Mouse (Mus musculus) hindbrain, embryonic 14.5 days (tissue): Measurements from ENCODE around the gene St3gal3. TPM values are rescaled to one million over a fixed set of nuclear protein-coding genes. Genes with fewer than 3 reads are reported as not detected.
A peak's percentile ranks its signal among the peaks of the same experiment; 100 is the strongest.

ENCODE experiments used
- ATAC-seq: fragments of 200-750 bp; cut with Nextera tagmentation; 2 replicates; pipeline ENCODE4 v1.8.0; 2017; ENCODE audit warnings: moderate number of reproducible peaks, mild to moderate bottlenecking, moderate TSS enrichment, moderate library complexity; ENCODE audit not compliant: low FRiP score
- DNase-seq: peaks from one replicate; pipeline ENCODE4 v3.0.0-alpha.2; 2015; ENCODE audit warnings: low spot score
- H3K27ac ChIP-seq: fragments of 300-500 bp; sonication (generic); 2 replicates; pipeline ENCODE4 v1.5.1; 2014; ENCODE audit warnings: mild to moderate bottlenecking, moderate library complexity
- H3K27me3 ChIP-seq: fragments of 300-500 bp; sonication (generic); 2 replicates; pipeline ENCODE4 v1.6.1; 2014; ENCODE audit warnings: mild to moderate bottlenecking, low read length, mixed read lengths; ENCODE audit not compliant: control insufficient read depth, insufficient read depth
- H3K36me3 ChIP-seq: fragments of 300-500 bp; sonication (generic); replicated peaks from 2 replicates; pipeline ENCODE4 v1.6.1; 2014; ENCODE audit not compliant: control insufficient read depth, insufficient read depth
- H3K4me1 ChIP-seq: fragments of 300-500 bp; sonication (generic); replicated peaks from 2 replicates; pipeline ENCODE4 v1.6.1; 2014; ENCODE audit warnings: antibody characterized with exemption, low read length, mixed read lengths; ENCODE audit not compliant: control insufficient read depth, insufficient read depth
- H3K4me2 ChIP-seq: fragments of 300-500 bp; sonication (generic); replicated peaks from 2 replicates; pipeline ENCODE4 v1.6.1; 2014; ENCODE audit warnings: mild to moderate bottlenecking, moderate library complexity
- H3K4me3 ChIP-seq: fragments of 300-500 bp; sonication (generic); replicated peaks from 2 replicates; pipeline ENCODE4 v1.5.1; 2014; ENCODE audit warnings: mild to moderate bottlenecking, low read length
- H3K9ac ChIP-seq: fragments of 300-500 bp; sonication (generic); 2 replicates; pipeline ENCODE4 v1.6.1; 2014
- H3K9me3 ChIP-seq: fragments of 300-500 bp; sonication (generic); 2 replicates; pipeline ENCODE4 v1.6.1; 2016; ENCODE audit warnings: low read length; ENCODE audit not compliant: control insufficient read depth
- WGBS: fragments of 180-500 bp; shearing (Covaris S2); extraction: QIAGEN DNeasy Blood & Tissue Kit; methylation state at CpG from one replicate; pipeline ENCODE4 v1.1.7; 2014; 5-methylcytosine and 5-hydroxymethylcytosine counted together
- polyA plus RNA-seq: library from polyadenylated mRNA; unstranded; fragments of >200 nt; fragmentation: Nextera tagmentation; extraction: Ambion mirVana; gene quantifications from 2 replicates; pipeline ENCODE4 v1.2.1, GENCODE M21; 2014

St3gal3 gene
- polyA plus RNA-seq, 1 experiment from 2014 or later: 11.5 TPM

DNA sequence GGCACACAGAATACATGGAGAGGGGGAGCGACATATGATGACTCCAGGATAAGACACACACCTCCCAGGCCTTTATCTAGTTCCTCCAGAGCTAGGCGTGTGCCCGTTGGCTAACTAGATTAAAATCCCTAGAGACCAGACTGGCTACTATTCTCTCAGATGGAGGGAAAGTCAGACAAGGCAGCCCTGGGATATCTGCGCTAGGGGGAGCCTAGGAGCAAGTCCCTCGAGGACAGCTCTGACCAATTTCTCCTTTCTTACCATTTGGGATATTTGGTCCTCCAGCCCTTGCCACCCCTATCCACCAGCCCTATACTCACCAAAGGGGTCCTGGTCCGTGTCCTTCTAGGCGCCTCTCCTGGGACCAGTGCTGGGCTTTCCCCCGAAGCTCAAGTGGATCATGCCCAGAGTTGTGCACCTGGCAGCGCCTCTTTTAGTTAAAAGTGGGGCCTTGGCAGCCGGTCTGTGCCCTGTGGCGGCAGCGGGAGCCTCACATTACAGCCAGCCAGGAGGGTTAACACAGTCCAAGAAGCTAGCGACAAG lies 205.9 kb downstream of the St3gal3 start:
- Histone ChIP-seq H3K9ac (no peak overlapping the region), H3K27ac (no peak overlapping the region), H3K4me3 (peak overlapping the region; percentile 13), H3K4me1 (peaks cover 16% of the 10 kb centered on the region; the same call in 1 of the 2 replicates), H3K27me3 (peaks cover 62% of the 10 kb centered on the region), H3K36me3 (peaks cover 3% of the 10 kb centered on the region; the same call in 1 of the 2 replicates), H3K4me2 (peak overlapping the region; percentile 51), H3K9me3 (no peaks in the 10 kb centered on the region)
- ATAC-seq (no peak), DNase-seq (peak; percentile 52)
- WGBS: 2% methylated on average over 13 of the region's 13 CpGs

DNA sequence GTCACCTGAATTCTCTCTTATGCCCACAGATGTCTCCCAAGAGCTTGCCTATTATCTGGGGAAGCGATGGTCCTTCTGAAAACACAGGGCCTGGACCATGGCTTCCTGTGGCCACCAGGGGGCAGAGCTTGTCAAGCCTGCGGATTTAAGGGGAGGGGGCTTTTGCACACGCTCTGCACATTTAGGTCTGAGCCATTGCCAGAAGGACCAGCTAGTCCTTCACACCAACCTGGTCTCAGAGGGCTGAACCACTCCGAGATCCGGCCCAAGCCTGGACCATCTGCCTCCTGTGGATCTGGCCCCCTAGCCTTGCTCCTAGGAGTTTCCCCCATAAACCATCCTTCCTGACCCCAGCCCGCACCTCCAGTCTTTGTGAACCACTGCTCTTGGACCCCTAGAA lies 206.5 kb downstream of the St3gal3 start:
- WGBS: 14% methylated on average over 6 of the region's 6 CpGs
- DNase-seq (peak; percentile 83), ATAC-seq (no peak)
- no peak overlapping the region for H3K9ac ChIP-seq
- peaks cover 16% of the 10 kb centered on the region; the same call in 1 of the 2 replicates for H3K4me1 ChIP-seq
- H3K36me3 ChIP-seq: peaks cover 3% of the 10 kb centered on the region; the same call in 1 of the 2 replicates
- H3K27me3 ChIP-seq: peaks cover 62% of the 10 kb centered on the region
- no peak overlapping the region for H3K4me2 ChIP-seq
- no peaks in the 10 kb centered on the region for H3K9me3 ChIP-seq
- H3K4me3 ChIP-seq: no peak overlapping the region
- no peak overlapping the region for H3K27ac ChIP-seq

DNA sequence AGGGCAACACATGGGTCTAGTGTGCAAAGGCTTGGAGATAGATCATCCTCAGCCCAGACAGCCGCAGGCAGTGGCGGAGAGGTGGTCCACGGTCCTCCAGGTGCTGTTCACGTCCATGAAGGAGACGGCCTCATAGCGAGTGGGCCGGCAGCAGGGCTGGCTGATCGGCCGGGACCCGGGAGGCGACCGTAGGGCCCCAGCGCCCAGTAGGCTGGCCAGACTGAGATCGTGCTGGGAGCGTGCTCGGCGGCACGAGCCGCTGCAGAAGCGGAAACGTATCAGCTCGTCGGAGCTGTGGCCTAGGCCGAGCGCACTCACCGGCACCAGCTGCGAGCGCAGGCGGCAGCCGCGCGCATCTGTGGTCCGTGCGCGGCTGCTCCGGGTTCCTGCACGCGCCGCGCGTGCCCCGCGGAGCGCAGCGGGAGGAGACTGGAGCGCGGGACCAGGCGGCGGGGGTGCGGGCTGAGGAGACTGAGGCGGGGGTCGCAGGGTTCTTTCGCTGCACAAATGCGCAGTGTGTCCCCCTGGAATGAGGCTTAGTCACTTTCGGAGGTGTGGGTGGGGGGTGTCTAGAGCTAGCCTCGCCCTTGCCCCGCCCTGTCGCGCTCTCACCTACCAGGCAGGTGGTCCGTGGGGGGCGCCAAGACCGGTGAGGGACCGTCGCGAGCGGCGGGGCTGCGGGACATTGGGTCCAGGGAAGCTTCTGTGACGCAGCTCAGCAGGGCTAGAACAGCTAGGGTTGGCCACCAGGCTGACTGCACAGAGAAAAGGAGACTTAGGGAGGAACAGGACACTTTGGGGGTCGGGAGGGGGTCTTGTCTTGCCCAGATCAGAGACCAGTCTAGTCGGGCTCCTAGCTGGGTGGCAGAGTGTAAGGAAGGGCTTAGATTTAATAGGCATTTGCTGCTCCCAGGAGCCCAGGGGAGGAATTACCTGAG lies 207.9 kb downstream of the St3gal3 start:
- Histone ChIP-seq H3K36me3 (no peaks in the 10 kb centered on the region), H3K4me3 (peak overlapping the region; percentile 44), H3K27me3 (peaks cover 62% of the 10 kb centered on the region), H3K9me3 (no peaks in the 10 kb centered on the region), H3K4me1 (peaks cover 16% of the 10 kb centered on the region; the same call in 1 of the 2 replicates), H3K4me2 (peak overlapping the region; percentile 88), H3K9ac (peak overlapping the region; percentile 69), H3K27ac (no peak overlapping the region)
- ATAC-seq (peak; percentile 78), DNase-seq (peak; percentile 79)
- WGBS: 2% methylated on average over 70 of the region's 71 CpGs

GRCm38 (mm10) chr4:117924916-117925315 lies 209.8 kb downstream of the St3gal3 start:
- Histone ChIP-seq H3K4me3 (no peak overlapping the region), H3K4me1 (peaks cover 16% of the 10 kb centered on the region; the same call in 1 of the 2 replicates)
- no peak for ATAC-seq

DNA sequence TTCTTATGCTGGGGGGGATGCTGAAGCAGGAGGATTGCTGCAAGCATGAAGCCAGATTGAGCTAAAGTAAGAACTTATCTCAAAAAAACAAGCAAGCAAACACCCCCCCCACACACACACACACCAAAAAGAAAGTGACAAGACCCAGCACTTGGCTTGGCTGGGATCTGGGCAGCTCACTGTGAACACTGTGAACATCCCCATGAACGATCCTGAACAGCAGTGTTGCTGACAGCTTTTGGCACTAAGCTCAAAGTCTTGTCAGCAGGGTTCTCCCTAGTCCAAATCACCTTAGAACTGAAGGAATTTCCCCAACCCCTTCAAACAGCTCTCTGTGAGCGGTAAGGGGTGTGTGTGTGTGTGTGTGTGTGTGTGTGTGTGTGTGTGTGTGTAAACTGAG lies 211.3 kb downstream of the St3gal3 start:
- H3K36me3 ChIP-seq: no peaks in the 10 kb centered on the region
- no peak overlapping the region for H3K4me3 ChIP-seq
- no peak overlapping the region for H3K4me2 ChIP-seq
- no peak overlapping the region for H3K9ac ChIP-seq
- WGBS: 56% methylated on average over 2 of the region's 2 CpGs
- no peaks in the 10 kb centered on the region for H3K9me3 ChIP-seq
- H3K27ac ChIP-seq: no peak overlapping the region
- H3K4me1 ChIP-seq: peaks cover 7% of the 10 kb centered on the region; the same call in 1 of the 2 replicates
- ATAC-seq: no peak
- H3K27me3 ChIP-seq: peaks cover 35% of the 10 kb centered on the region
- no peak for DNase-seq

More at GRCm38 (mm10) chr4:117924916-117925315, 209.8 kb downstream of the St3gal3 start:
- Histone ChIP-seq H3K27me3 (peaks cover 50% of the 10 kb centered on the region), H3K9ac (no peak overlapping the region), H3K9me3 (no peaks in the 10 kb centered on the region), H3K4me2 (no peak overlapping the region), H3K36me3 (no peaks in the 10 kb centered on the region), H3K27ac (no peak overlapping the region)
- 76% methylated on average over 5 of the region's 6 CpGs for WGBS
- no peak for DNase-seq

GRCm38 (mm10) chr4:117921358-117921757 lies 213.4 kb downstream of the St3gal3 start:
- no peak overlapping the region for H3K4me2 ChIP-seq
- no peaks in the 10 kb centered on the region for H3K4me1 ChIP-seq
- no peak for ATAC-seq
- H3K9me3 ChIP-seq: no peaks in the 10 kb centered on the region
- WGBS: 89% methylated on average over 2 of the region's 2 CpGs
- H3K27me3 ChIP-seq: peaks cover 21% of the 10 kb centered on the region; the same call in 1 of the 2 replicates
- no peak overlapping the region for H3K9ac ChIP-seq
- H3K27ac ChIP-seq: no peak overlapping the region
- H3K36me3 ChIP-seq: no peaks in the 10 kb centered on the region
- no peak overlapping the region for H3K4me3 ChIP-seq
- no peak for DNase-seq

DNA sequence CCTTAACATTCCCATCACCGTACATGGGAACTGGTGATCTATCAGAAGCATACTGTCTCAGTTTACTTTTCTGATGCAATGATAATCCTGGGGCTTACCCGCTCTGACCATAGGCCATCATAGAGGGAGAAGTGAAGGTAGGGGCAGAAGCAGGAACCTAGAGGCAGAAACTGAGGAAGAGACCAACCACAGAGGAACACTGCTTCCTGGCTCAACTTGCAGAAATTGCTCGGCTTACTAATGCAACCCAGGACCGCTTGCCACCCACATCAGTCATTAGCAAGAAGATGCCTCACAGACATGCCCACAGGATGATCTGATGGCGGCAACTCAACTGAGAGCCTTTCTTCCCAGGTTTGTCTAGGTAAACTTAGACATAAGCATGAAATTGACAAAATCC lies 216.0 kb downstream of the St3gal3 start:
- no peaks in the 10 kb centered on the region for H3K27me3 ChIP-seq
- no peak overlapping the region for H3K9ac ChIP-seq
- H3K4me3 ChIP-seq: no peak overlapping the region
- no peak for ATAC-seq
- no peaks in the 10 kb centered on the region for H3K36me3 ChIP-seq
- H3K4me1 ChIP-seq: peaks cover 14% of the 10 kb centered on the region
- 93% methylated on average over 5 of the region's 5 CpGs for WGBS
- H3K4me2 ChIP-seq: no peak overlapping the region
- no peaks in the 10 kb centered on the region for H3K9me3 ChIP-seq
- no peak overlapping the region for H3K27ac ChIP-seq
- no peak for DNase-seq

DNA sequence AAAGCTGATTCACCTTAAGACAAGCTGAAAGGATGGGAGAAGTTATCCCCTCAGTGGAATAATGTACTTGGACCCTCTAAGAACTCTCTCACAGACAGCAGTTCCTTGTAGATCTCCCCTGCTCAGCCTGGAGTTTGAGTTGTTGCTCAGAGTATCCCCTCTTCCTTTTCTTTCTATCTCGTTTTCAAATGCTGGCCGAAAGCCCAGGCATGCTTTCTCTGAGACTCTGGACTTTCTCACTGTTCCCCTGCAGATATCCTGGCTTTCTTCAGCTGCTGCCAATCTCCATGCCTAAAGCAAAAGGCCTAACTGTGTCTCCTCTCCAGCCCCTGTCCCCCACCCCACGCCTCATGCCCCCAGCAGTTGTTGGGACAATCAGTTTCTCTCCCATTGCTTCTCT lies 216.5 kb downstream of the St3gal3 start:
- Histone ChIP-seq H3K36me3 (no peaks in the 10 kb centered on the region), H3K4me1 (peaks cover 19% of the 10 kb centered on the region), H3K27me3 (no peaks in the 10 kb centered on the region), H3K4me2 (no peak overlapping the region), H3K27ac (no peak overlapping the region), H3K4me3 (no peak overlapping the region), H3K9me3 (no peaks in the 10 kb centered on the region), H3K9ac (no peak overlapping the region)
- ATAC-seq: no peak
- DNase-seq: no peak
- 69% methylated on average over 3 of the region's 3 CpGs for WGBS

- DNase-seq (no peak), ATAC-seq (no peak)
- Histone ChIP-seq H3K27ac (no peak overlapping the region), H3K4me1 (peaks cover 23% of the 10 kb centered on the region), H3K4me3 (no peak overlapping the region), H3K27me3 (no peaks in the 10 kb centered on the region), H3K4me2 (no peak overlapping the region), H3K36me3 (no peaks in the 10 kb centered on the region), H3K9me3 (no peaks in the 10 kb centered on the region), H3K9ac (no peak overlapping the region)
- 94% methylated on average over 4 of the region's 4 CpGs for WGBS
Measured at GRCm38 (mm10) chr4:117917847-117918246, 216.9 kb downstream of the St3gal3 start.
